ENCODE assay signal across 23 mouse cellular contexts in the genomic region with DNA sequence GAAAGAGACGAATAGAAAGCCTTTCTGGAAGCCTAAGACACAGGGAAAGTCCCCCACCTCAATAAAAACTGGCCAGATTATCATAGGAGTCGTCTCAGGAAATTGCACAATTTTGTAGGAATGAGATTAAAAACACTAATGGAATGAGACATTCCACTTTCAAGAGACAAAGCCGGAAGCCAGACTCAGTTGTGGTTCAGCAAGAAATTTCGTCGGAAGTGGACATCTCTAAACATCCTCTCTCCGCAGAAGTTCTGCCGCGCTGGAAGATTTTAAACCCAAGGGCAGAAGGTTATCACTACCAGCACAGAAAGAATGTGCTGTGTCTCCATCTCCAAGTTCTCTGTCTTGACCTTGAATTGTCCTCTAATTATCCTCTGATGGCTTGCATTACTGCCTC.
DNase-seq lines count a peak whose midpoint lies in the region; ATAC-seq lines count a peak whose summit lies in the region.
"Had no signal": no experiment of that assay in that cellular context is flagged by ENCODE, and none has a peak within 500 bp of the region (broad histone marks: within the 10 kb centered on the region; RNA-seq: fewer than 3 reads in every experiment).

No protein-coding gene starts in this region.

- no peak for DNase-seq in hindbrain, embryonic 14.5 days (ENCODE audit: low spot score)
- DNase-seq in hindbrain, embryonic 10.5 days (ENCODE audit: low spot score): no peak
- DNase-seq in kidney, postnatal 10 days: peak; percentile 23
- DNase-seq in midbrain, embryonic 11.5 days (ENCODE audit: low spot score, missing footprints): peak; percentile 12
- DNase-seq in layer of hippocampus, postnatal 36 days: no peak
- DNase-seq: adrenal gland, postnatal 14 days; cerebellum, adult 2 months; cerebellum, postnatal 36 days; embryo, embryonic 11 days; gastrocnemius, postnatal 36 days; heart, adult 2 months; heart, postnatal 36 days; thymus, adult 18-20 months; thymus, postnatal 4 days had no signal

- H3K27me3 ChIP-seq in hindbrain, embryonic 14.5 days (ENCODE audit: control insufficient read depth, insufficient read depth, low read length): no peaks in the 10 kb centered on the region
- H3K27me3 ChIP-seq in hindbrain, embryonic 10.5 days (ENCODE audit: insufficient read depth, poor library complexity, severe bottlenecking): no peaks in the 10 kb centered on the region
- H3K27me3 ChIP-seq in kidney, embryonic 15.5 days: no peaks in the 10 kb centered on the region
- no peaks in the 10 kb centered on the region for H3K27me3 ChIP-seq in midbrain, embryonic 11.5 days (ENCODE audit: control insufficient read depth, insufficient read depth, low read length)
- 0 out of 2 replicates have a peak, but pooled peaks cover 5% of the 10 kb centered on the region for H3K27me3 ChIP-seq in midbrain, embryonic 13.5 days
- H3K27me3 ChIP-seq: embryonic facial prominence, embryonic 13.5 days; forebrain, embryonic 13.5 days; limb, embryonic 13.5 days had no signal

- no peak for ATAC-seq in hindbrain, embryonic 14.5 days (ENCODE audit: low FRiP score)
- ATAC-seq in kidney, embryonic 15.5 days (replicated peaks; ENCODE audit: low FRiP score): no peak
- ATAC-seq in midbrain, embryonic 11.5 days (ENCODE audit: low FRiP score): no peak
- no peak for ATAC-seq in midbrain, embryonic 13.5 days
- ATAC-seq: CD4-positive, CD25-positive, alpha-beta regulatory T cell, adult 4 months; forebrain, embryonic 13.5 days; inflammation-experienced regulatory T-cells, adult 6 months had no signal

- H3K4me3 ChIP-seq in hindbrain, embryonic 14.5 days (replicated peaks; ENCODE audit: low read length): no peak overlapping the region
- H3K4me3 ChIP-seq in hindbrain, embryonic 10.5 days: no peak overlapping the region
- no peak overlapping the region for H3K4me3 ChIP-seq in kidney, embryonic 15.5 days (replicated peaks)
- no peak overlapping the region for H3K4me3 ChIP-seq in midbrain, embryonic 11.5 days (ENCODE audit: low read depth, low read length)
- no peak overlapping the region for H3K4me3 ChIP-seq in midbrain, embryonic 13.5 days (replicated peaks)
- H3K4me3 ChIP-seq: embryonic facial prominence, embryonic 13.5 days; forebrain, embryonic 13.5 days; heart, adult 2 months; heart, embryonic 13.5 days; limb, embryonic 13.5 days had no signal

- H3K4me2 ChIP-seq in hindbrain, embryonic 14.5 days (replicated peaks): no peak overlapping the region
- H3K4me2 ChIP-seq in kidney, embryonic 15.5 days: no peak overlapping the region
- no peak overlapping the region for H3K4me2 ChIP-seq in midbrain, embryonic 11.5 days
- no peak overlapping the region for H3K4me2 ChIP-seq in midbrain, embryonic 13.5 days (replicated peaks)
- H3K4me2 ChIP-seq: embryonic facial prominence, embryonic 13.5 days; forebrain, embryonic 13.5 days; heart, embryonic 13.5 days; limb, embryonic 13.5 days had no signal

- no peaks in the 10 kb centered on the region for H3K36me3 ChIP-seq in hindbrain, embryonic 14.5 days (replicated peaks; ENCODE audit: control insufficient read depth, insufficient read depth)
- H3K36me3 ChIP-seq in hindbrain, embryonic 10.5 days: no peaks in the 10 kb centered on the region
- H3K36me3 ChIP-seq in kidney, embryonic 15.5 days: no peaks in the 10 kb centered on the region
- H3K36me3 ChIP-seq in midbrain, embryonic 11.5 days (ENCODE audit: control insufficient read depth, insufficient read depth, low read length): no peaks in the 10 kb centered on the region
- H3K36me3 ChIP-seq in midbrain, embryonic 13.5 days: no peaks in the 10 kb centered on the region
- H3K36me3 ChIP-seq: embryonic facial prominence, embryonic 13.5 days; heart, embryonic 13.5 days; limb, embryonic 13.5 days had no signal

- 89% methylated on average over 8 of the region's 8 CpGs for WGBS in hindbrain, embryonic 14.5 days
- 86% methylated on average over 8 of the region's 8 CpGs for WGBS in hindbrain, embryonic 10.5 days
- WGBS in kidney, embryonic 15.5 days: 66% methylated on average over 8 of the region's 8 CpGs
- 88% methylated on average over 8 of the region's 8 CpGs for WGBS in midbrain, embryonic 11.5 days
- 89% methylated on average over 8 of the region's 8 CpGs for WGBS in midbrain, embryonic 13.5 days

- 0 out of 2 replicates have a peak overlapping the region, but pooled peaks have one; percentile 11 for H3K27ac ChIP-seq in hindbrain, embryonic 14.5 days
- H3K27ac ChIP-seq in hindbrain, embryonic 10.5 days: no peak overlapping the region
- H3K27ac ChIP-seq in kidney, embryonic 15.5 days: no peak overlapping the region
- H3K27ac ChIP-seq in midbrain, embryonic 11.5 days (ENCODE audit: low read depth, low read length): no peak overlapping the region
- H3K27ac ChIP-seq in midbrain, embryonic 13.5 days: no peak overlapping the region
- H3K27ac ChIP-seq: forebrain, embryonic 13.5 days; heart, adult 2 months; heart, embryonic 13.5 days; limb, embryonic 13.5 days; liver, embryonic 14.5 days had no signal

- H3K9me3 ChIP-seq in hindbrain, embryonic 14.5 days (ENCODE audit: control insufficient read depth, low read length): no peaks in the 10 kb centered on the region
- no peaks in the 10 kb centered on the region for H3K9me3 ChIP-seq in hindbrain, embryonic 10.5 days
- no peaks in the 10 kb centered on the region for H3K9me3 ChIP-seq in kidney, embryonic 15.5 days (replicated peaks)
- H3K9me3 ChIP-seq in midbrain, embryonic 11.5 days (ENCODE audit: control insufficient read depth, low read length): no peaks in the 10 kb centered on the region
- H3K9me3 ChIP-seq in midbrain, embryonic 13.5 days: no peaks in the 10 kb centered on the region
- H3K9me3 ChIP-seq: embryonic facial prominence, embryonic 13.5 days; forebrain, embryonic 13.5 days; heart, embryonic 13.5 days; limb, embryonic 13.5 days had no signal

- 0 out of 2 replicates have a peak, but pooled peaks cover 11% of the 10 kb centered on the region for H3K4me1 ChIP-seq in hindbrain, embryonic 14.5 days (replicated peaks; ENCODE audit: control insufficient read depth, insufficient read depth, low read length)
- peaks cover 29% of the 10 kb centered on the region for H3K4me1 ChIP-seq in hindbrain, embryonic 10.5 days (replicated peaks)
- H3K4me1 ChIP-seq in kidney, embryonic 15.5 days: peaks cover 10% of the 10 kb centered on the region
- H3K4me1 ChIP-seq in midbrain, embryonic 11.5 days (ENCODE audit: control insufficient read depth, insufficient read depth, low read length): no peaks in the 10 kb centered on the region
- H3K4me1 ChIP-seq in midbrain, embryonic 13.5 days (replicated peaks): peaks cover 10% of the 10 kb centered on the region

- no peak overlapping the region for H3K9ac ChIP-seq in hindbrain, embryonic 14.5 days
- H3K9ac ChIP-seq in kidney, embryonic 15.5 days: no peak overlapping the region
- H3K9ac ChIP-seq in midbrain, embryonic 11.5 days (ENCODE audit: low read length): no peak overlapping the region
- no peak overlapping the region for H3K9ac ChIP-seq in midbrain, embryonic 13.5 days (replicated peaks)
- H3K9ac ChIP-seq: embryonic facial prominence, embryonic 13.5 days; forebrain, embryonic 13.5 days; heart, embryonic 13.5 days; limb, embryonic 13.5 days; liver, embryonic 14.5 days had no signal

Comparison
In these comparisons a context has a peak if more than half of its experiments do, and no peak if none do; other contexts are left out.
1. DNase-seq: peak in kidney, postnatal 10 days (single experiment) and midbrain, embryonic 11.5 days (single experiment); none in hindbrain, embryonic 14.5 days (single experiment), hindbrain, embryonic 10.5 days (single experiment) and layer of hippocampus, postnatal 36 days (0 of 2).